Mouse (Mus musculus) urinary bladder, postnatal 10 days (tissue): ENCODE measurements around the gene Lhx3.

Experiments
- DNase-seq: peaks from one replicate; pipeline ENCODE4 v3.0.0; 2022; ENCODE audit warnings: low spot score

The Lhx3 gene

DNA sequence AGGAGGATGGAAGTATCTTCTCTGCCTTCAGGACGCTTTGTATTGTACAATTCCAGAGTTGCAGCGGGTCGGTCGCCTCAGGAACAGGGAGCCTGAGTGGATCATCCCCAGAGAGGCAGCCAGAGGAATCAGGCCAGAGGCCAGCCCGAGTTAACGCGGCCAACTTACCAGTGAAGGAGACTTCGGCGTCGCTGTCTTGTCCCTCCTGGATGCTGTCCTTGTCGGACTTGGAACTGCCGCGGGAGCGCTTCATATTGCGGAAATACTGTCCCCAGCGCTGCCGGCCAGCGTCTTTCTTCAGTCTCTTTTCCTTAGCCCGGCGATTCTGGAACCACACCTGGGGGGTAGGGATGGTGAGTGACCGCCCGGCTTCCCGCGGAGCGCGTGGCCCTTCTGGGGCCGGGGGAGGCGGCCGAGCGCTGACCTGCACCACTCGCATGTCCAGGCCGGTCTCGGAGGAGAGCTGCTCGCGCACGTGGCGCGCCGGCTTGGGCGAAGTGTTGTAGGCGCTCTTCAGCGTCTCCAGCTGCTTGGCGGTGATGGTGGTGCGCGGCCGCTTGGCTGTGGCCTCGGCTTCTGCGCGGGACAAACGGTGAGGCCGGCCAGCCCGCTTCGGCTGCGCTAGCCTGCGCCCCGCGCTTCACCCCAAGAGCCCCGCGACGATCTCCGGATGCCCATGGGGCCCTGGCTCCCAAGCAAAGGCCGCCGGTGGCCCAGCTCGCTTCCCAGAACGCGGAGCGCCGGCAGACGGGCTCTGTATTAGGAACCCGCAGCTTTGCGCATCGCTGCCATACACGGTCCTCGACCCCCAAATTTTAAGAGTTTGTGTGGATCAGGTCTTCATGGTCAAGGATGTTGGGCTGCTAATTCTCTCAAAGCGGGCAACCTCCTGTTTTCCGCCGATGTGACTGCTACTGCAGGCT lies 5.9 kb downstream of the Lhx3 start:
- DNase-seq = no peak

GRCm38 (mm10) chr2:26198488-26198887 lies 9.6 kb downstream of the Lhx3 start:
- no peak for DNase-seq

DNA sequence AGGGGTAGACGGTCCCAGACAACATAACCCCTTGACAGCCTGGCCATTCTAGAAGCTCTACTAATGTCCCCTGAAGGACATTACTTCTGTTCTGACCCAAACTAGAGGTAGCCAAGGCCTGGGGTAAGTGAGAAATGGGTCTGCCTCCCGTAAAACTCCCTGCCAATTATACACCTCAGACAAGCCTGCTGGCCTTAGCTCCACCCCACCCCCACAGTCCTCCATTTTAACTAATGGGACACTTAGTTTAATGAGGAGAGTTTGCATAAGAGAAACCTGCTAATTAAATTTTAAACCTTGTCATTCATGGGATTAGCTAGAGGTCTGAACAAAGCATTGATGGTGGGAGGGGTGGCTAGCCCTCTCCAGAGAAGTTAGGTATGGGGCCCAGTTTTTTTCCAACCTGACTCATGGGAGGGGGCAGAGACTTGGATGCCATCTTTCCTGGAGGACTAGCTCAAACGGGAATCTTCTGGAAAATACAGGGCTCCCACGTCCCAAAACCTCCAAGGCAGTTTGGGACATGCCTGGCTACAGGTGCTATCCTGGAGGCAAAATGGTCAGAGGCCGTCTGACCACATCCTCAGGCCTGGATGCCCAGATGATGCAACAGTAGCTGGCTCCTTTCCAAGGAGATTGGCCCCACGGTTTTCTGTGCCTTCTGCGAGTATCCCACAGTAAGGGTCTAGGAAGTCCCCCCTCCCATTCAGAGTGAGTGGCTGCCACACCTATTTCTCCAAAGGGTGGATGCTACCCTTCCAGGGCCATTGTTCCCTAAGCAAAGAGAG lies 13.3 kb downstream of the Lhx3 start:
- no peak for DNase-seq

GRCm38 (mm10) chr2:26188517-26188916 lies 19.6 kb downstream of the Lhx3 start:
- no peak for DNase-seq

DNA sequence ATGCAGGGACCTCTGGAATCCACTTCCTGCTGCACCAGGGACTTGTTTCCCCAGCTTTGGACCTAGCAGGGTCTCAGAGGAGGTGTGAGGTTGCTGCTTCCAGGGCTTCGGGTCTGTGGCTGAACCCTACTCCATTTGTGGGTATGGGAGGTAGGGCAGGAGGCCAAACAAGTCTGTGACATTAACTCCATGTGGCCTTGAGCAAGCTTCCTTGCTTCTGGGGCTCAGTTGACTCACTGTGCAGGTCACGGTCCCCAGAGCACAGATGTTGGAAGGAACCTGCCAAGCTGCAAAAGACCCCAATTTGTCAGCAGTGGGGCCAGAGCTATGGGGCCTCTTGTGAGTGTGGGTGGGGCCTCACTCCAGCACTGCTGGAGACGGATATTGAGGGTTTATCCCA lies 23.7 kb downstream of the Lhx3 start:
- DNase-seq = no peak

GRCm38 (mm10) chr2:26182646-26183045 lies 25.4 kb downstream of the Lhx3 start:
- DNase-seq = no peak

DNA sequence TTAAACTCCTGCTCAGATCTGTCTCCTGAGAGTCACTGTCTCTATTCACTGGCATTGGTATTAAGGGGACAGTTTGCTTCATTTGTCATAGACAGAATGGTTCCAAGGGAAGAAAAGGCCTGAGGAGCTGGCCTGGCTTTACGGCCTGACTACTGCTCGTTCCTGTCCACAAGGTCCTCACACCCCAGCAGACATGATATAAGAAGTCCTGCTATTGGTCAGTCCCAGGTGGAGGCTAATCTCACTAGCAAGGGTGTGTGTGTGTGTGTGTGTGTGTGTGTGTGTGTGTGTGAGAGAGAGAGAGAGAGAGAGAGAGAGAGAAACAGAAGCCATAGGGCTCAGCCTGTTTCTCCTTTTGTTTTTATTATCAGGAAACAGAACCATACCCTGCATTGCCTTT lies 30.9 kb downstream of the Lhx3 start:
- DNase-seq = no peak

GRCm38 (mm10) chr2:26176731-26177130 lies 31.4 kb downstream of the Lhx3 start:
- no peak for DNase-seq

DNA sequence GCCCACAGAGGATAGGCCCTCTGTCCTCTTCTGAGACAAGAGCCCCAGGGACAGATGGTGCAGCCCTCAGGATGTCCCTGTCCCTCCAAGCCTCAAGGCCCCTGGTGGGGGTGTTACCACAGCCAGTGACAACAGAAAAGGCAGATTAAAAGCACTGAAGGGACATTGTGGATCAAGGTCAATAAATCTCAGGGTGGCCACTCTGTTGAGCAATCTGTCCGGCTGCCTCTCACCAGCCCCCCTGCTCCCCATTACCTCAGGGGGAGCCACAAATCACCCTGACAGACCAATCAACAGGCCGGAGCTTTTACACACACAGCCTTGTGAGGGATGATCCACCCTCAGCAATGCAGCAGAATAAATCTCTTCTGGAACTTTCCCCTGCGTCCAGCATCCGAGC lies 32.9 kb downstream of the Lhx3 start:
- no peak for DNase-seq

GRCm38 (mm10) chr2:26172166-26172565 lies 35.9 kb downstream of the Lhx3 start:
- no peak for DNase-seq

- no peak for DNase-seq
Measured at GRCm38 (mm10) chr2:26170376-26170775, 37.7 kb downstream of the Lhx3 start.

DNA sequence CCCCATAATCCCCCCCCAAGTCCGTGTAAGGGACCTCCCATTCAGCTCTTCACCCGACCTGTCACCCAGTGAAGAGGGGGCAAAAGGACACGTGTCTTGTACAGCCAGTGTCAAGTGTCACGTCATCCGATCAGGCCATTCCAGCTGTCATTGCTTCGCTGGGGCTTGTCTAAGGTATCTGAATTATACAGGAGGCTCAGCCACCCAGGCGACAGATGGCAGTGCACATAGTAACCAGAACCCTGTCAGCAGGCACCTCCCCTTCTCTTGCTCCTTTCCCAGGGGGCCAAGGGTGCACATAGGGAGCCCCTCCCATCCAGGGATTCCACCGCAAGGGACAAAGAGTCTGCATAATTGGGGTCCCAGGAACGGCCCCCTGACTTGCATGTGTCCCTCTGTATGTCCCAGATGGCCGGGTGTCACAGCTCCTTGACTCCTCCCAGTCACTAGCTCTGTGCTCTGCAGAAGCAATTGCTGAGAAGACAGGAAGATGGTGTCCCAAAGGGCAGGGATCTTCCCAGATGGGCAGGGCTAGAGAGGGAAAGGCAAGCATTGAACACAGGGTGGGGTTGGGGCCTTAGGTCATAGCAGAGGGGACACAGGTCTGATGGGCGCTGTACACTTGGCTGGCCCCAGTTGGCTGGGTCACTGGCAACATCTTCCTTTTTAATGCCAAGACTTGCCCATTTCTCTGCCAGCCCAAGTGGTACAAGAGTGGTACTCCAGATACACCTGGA lies 39.1 kb downstream of the Lhx3 start:
- no peak for DNase-seq

DNA sequence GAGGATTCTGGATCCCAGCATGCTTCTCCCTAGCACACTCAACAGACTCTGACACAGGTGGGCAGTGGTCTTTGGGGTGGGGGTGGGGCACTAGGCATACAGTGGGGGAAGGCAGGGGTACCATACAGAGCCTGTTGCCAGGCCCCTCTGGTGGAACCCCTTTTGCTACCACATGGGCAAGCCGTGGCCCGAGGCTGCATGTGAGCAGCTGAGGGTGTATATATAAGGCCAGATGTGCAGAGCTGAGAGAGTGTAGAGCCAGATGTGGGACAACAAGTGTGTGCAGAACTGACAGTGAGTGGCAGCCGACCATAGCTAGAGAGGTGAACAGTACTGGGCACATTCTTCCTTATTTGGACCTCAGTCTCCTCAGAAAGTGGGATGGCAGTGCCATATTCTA lies 41.2 kb downstream of the Lhx3 start:
- DNase-seq = no peak

GRCm38 (mm10) chr2:26158064-26158463 lies 50.0 kb downstream of the Lhx3 start:
- no peak for DNase-seq

DNA sequence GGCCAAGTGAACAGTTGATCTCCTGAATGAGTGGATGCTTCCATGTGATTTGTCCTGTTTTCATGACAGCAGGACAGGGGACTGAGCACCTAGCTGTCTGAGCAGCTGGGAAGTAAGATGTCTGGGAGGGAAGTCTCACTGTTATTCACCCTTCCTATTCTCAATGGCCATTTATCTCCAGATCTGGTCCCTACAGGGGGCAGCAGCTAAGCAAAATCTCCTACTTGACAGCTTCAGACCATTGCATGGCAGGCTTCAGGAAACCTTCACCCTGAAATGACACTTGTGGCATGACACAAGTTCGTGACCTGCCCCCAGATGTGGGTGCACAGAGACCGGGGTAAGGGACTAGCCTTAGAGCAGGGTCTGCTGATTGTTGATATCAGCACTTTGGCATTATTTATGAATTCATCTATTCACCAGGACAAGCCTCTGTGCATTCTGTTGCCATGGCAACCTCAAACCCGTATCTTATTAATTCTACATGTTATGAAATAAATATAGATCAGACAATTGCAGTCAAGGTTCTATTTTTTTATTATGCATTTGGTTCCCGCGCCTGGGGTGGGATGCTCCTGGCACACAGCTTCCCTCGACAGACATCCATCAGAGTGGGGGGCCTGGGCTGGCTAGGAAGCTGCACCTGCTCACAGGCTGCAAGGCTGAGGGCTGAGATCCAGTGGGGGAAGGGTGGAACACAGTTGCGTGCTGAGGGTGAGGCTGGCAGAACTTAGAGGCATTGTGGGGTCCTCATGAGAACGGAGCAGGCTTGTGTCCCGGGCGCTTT lies 51.7 kb downstream of the Lhx3 start:
- DNase-seq = no peak

DNA sequence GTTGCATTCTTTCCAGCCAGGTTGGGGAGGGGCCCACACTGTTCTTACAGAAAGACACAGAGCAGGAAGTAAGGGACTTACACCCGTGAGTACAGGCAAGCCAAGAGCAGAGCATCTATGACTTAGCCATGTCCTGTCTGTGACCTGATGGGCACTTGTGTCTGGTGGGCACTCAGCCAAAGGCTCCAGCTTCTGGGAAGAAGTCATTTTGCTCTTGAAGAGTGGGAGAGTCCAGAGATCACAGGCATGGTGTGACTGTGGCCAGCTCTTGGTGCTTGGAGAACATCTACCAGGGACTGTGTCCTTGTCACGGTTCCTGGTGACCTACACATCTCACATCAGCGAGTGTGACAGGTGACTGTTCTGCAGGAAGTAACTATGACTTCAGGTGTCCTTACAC lies 52.4 kb downstream of the Lhx3 start:
- DNase-seq = no peak

- DNase-seq = no peak
Measured at GRCm38 (mm10) chr2:26154586-26154985, 53.5 kb downstream of the Lhx3 start.

GRCm38 (mm10) chr2:26153909-26154340 lies 54.2 kb downstream of the Lhx3 start:
- no peak for DNase-seq

DNA sequence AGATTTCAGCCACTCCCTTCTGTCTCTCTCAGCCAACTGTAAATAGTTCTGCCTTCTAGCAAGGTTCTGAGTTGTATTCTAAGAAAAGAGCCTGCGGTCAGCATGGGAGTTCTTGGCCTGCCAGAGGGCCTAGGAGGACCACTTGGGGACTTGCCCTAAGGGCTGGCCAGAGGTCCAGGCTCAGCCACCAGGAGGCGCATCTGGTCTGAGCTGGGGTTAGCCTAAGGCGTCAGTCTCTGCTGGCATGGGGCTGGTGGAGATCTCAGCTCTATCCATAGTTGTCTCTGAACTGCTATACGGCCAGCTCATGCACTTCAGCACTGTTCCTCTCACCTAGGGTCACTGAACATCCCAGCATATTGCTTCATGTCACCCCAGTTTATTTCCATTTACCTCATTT lies 54.8 kb downstream of the Lhx3 start:
- no peak for DNase-seq
